Mouse (Mus musculus) layer of hippocampus, adult 18-20 months (tissue): ENCODE measurements around the gene Haus6. TPM values are rescaled to one million over a fixed set of nuclear protein-coding genes. Genes with fewer than 3 reads are reported as not detected.
A peak's percentile ranks its signal among the peaks of the same experiment; 100 is the strongest.

Source experiments
- DNase-seq, 2 experiments: peaks; one replicate each; pipeline ENCODE4 v3.0.0; 2022; ENCODE audit warnings: low spot score in 2 of 2
- total RNA-seq, 2 experiments: library from RNA; stranded (reverse); gene quantifications; 2 replicates each; pipeline ENCODE4 v1.2.3; 2021

Gene Haus6
- total RNA-seq, 2 experiments from 2014 or later: 8.3 to 10.0 TPM

DNA sequence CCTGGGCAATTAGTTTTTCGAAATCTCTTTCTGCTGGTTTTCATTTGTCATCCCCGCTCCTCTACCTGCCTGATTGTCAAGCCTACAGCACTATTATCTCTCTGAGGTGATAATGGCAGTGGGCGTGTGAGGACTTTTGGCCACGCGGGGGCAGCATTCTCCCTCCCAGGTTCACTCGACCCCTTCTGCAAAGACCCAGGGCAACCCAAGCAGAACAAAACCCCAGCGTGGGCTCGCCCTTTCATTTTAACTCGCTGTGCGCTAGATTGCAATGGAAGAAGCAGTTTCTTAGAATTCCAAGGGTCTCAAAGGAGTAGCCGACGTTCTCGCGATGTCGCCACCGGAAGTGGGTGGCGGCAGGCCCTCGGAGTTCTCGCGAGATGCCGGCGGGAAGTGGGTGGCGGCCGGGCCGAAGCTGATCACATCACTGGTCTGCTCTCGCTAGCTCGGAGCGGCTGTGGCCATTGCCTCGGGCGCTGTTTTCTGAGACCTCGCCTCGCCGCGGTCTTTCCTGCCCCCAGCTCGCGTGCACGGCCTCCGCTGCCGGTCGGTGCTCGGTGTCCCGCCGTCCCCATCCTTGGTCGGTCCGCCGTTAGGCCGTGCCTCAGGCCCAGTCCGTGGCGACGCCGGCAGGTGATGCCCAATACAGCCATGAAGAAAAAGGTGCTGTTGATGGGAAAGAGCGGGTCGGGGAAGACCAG is 36.4 kb downstream of the Haus6 start, which contains the start of gene Rraga:
Rraga (plus strand) TSS at position 386 of the 701 bp plus-strand sequence.
- DNase-seq: peak; percentile 89 to 95

DNA sequence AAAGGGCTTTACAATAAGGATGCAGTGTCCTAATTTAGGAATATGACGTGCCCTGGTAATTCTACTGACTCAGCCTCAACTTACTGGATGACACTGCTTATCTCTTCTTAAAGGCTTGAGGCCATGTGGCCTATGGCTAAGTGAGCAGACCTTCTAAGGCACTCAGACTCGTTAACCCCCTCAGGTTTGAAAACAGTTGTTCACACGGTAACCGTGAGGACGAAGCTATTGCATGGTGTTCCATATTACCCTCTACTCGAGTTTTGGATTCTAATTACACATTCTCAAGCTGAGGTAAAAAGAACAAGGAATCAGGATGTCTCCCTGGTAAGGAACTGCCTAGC is 36.9 kb downstream of the Haus6 start:
- no peak for DNase-seq

DNA sequence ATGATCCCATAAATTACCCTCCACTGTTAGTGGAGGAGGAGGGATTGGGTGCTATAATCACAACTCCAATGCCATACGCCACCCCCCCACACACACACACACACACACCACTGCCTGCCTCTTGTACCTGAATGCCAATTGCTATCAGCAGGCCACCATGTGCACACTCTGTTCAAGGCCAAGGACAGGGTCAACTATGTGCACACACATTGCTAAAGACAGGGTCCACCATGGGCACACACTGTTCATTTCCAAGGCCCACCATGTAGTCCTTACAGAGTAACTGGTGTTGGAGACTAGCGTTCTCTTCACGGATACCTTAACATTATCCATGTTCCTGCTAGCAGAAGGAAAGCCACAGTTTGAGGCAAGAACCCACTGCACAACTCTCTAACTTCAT is 50.8 kb downstream of the Haus6 start:
- DNase-seq: no peak

DNA sequence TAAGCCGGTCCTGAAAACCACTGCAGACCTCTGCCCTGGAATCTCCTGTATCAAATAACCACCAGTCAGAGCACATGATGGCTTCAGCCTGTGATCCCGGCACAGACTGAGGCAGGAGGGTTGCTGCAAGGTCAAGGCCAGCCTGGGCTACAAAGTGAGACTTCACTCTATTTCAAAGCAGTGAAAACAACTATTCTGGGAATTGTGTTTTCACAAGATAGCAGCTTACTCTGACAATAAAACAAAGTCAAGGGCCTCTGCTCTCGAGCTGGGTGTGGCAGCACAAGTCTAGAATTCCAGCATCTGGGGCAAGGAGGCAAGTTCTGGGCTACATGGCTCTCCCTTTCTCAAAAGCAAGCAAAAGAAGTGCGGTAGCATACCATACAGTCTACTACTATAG is 52.8 kb downstream of the Haus6 start:
- no peak for DNase-seq

DNA sequence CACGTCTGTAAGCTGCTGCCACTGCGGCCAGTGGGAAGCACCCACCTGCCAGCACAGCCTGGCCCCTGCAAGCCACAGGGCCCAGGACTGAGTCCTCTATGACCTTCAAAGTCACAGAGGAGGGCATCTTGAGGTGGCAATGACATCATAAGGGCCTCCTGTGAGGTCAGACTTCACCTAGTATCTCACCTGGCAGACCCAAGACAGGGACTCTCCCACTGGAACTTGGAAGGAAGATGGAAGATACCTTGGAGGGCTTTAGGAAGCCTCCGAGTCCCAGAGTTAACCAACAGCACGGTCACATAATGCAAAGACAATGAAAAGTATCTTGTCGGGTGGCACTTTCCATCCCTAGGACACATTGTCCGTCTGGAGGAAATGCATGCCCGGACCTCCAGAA is 53.6 kb downstream of the Haus6 start, which contains the start of gene Saxo1:
Saxo1 (minus strand) TSS at position 101 of the 400 bp plus-strand sequence.
- no peak for DNase-seq

DNA sequence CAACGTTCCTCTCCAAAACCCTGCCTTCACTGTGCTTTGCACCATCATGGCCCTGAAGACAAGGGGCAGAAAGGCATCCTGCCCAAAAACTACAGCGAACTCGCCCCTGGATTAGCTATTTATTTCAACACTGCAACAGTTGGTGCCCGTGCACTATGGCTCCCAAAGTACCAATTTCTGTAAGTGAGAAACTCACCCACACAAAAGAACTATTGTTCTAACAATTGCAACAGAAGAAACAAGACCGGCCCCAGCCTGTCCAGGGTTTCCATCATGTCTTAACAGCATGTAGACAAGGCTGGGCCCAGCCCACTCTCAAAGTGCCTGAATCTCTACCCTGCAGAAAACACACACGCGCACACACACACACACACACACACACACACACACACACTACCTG is 54.5 kb downstream of the Haus6 start:
- DNase-seq: no peak

DNA sequence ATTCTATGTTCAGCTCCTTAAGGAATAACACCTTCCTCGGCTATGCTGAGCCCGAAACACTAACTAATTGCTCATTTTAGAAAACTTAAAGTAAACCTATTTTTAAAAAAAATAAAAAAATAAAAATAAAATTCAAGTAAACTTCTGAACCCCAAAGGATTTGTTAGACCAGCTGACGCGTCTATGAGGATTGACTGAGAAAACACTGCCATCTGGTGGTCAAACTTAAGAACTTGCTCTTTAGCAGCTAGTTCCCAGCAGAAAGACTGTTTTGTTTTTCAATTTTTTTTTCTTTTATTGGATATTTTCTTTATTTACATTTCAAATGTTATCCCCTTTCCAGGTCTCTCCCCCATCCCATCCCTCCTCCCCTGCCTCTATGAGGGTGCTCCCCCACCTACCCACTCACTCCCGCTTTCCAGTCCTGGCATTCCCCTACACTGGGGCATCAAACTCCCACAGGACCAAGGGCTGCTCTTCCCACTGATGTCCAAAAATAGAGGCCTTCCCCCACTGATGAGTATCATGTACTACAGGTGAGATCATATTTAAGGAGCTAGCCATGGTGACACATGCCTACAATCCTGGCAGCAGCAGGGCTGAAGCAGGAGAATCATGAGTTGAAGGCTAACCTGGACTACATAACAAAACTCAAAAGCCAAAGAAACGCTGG is 56.7 kb downstream of the Haus6 start:
- DNase-seq: no peak

DNA sequence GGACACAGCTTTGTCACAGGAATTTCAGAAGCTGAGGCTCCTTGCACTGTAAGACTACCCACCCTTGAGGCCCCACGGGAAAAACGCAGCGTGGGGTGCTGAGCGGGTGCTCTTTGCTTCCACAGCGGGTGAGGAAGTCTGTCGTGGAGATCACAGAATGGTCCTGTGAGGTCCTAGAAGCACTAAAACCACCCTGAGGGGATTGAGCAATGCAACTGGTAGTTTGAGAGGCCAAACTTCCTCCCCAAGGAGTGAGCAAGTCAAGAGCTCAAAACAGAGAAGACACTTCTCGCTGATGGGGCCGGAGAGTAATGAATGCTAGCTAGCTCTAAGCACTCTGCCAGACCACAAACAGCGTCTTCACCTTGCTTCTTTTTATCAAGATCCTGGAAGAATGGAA is 63.5 kb downstream of the Haus6 start:
- no peak for DNase-seq

DNA sequence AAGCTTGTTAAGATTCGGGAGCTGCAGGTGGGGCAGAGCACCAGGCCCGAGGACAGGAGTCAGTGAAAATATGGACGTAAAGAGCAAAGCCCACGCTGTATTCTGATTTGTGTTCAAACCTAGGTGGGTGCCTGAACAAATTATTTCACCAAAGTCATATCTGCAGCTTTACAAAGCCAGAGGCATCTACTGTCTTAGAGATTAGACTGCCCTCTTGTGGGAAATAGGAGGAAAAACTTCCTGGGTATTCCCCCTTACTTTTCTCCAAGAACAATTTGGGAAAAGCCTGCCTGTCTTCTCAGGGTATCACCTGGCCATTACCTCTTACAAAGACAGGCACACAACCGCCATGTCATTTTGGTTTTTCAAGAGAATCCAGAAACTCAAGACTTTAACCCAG is 66.2 kb downstream of the Haus6 start:
- DNase-seq: peak in 1 of 2 experiments; percentile 32

DNA sequence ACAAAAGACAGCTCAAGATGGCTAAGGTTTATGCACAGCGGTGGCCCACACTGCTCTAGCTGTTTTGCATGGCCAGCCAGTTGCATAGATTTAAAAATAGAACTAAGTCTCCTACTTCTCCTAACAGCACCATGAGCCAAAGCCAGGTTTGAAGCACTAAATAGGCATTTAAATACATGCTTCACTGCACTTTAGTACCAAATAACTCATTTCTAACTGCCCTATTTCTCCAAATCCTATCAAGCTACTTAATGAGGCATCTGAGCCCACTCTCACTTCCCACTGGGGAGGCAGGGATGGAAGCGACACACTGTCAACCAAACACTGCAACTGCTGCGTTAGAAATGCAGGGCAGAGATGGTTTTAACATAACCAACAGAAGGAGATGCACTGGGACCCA is 67.9 kb downstream of the Haus6 start:
- DNase-seq: no peak

DNA sequence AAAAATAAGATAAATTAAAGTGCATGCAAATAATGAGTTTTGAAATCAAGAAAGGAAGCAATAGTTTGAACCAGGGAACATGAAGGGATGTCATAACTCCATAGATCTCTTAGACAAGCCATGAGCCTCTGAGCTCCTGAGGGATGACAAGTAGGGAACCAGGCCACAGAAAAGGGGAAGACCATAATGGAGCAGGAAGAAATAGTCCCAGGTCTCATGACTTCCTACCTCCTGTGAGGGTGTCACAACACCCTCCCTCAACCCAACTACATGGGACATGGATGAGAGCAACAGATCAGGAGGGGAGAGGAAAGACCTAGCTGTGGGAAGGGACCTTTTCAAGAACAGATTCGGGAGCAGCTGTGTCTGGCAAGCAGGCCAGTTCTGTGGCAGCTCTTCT is 70.3 kb downstream of the Haus6 start:
- no peak for DNase-seq

DNA sequence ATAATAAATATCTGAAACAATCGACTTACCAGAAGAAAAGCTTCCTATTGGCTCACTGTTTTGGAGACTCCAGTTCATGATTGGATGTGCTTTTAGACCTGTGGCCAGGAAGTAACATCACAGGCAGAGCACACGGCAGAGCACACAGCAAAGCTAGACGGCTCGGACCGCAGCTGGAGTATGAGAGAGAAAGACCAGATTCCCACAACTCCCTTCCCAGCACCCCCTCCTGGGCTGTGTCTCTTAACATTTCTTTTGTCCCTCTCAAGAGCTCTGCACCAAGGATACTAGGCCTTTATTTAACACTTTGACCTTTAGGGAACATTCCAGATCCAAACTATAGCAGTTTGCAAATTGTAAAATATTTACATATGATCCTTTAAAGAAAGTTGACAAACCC is 72.9 kb downstream of the Haus6 start:
- DNase-seq: no peak

DNA sequence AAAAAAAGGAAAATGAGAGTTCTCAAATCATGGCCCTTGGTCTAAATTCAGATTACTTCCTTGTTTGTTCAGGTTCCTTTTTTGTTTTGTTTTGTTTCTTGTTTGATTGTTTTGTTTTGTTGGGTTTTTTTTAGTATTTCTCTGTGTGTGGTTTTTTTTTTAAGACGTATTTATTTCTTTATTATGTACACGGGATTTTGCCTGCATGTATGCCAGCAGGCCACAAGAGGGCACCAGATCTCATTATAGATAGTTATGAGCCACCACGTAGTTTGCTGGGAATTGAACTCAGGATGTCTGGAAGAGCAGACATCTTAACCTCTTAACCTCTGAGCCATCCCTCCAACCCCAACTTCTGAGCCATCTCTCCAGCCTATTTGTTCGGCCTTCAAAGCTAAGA is 73.9 kb downstream of the Haus6 start:
- DNase-seq: no peak

DNA sequence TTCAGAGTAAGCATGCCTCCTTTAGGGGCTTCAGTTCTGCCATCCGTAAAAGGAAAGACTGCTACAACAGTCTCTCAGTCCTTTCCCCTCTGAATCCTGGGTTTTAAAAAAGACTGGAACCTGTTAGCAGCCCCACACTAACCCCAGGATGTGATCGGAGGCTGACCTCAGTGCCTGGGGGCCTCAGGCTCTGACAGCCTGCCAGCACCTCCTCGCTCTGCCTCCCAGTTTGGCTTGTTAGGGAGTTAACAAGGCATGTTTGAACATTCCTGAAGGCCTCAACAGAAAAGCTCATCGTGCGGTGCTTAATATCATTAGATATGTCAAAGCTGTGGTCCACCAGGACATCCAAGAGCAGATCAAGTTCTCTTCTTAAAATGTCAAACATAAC is 77.8 kb downstream of the Haus6 start:
- no peak for DNase-seq

DNA sequence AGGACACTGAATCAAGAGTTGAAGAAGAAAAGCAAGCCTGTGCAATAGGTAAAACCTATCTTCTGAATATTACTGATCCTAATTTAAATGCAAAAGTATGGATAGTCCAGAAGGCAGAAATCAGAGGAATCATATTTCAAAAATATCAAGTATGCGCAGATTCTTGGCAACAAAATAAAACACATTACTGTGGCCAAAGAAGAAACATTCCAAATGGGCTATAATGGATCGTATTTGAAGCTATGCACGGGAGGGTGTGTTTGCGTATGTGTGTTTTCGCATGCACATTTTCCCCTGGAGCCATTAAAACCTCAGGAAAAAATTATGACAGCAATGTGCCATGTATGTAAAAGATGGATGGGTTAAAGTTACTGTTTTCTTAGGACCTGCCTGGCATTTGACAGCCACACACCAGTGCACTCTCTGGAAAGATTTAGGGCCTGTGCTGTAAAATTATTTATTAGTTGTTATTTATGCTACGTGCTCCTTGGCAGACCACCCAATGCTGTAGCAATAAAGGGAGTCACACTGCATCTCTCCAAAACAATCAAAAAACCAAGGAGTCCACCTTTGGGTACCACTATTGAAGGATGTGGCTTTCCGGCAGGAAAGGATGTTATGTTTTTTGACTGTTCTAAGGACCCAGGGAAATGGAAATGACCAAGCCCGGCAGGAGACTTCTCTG is 78.3 kb downstream of the Haus6 start:
- DNase-seq: no peak

DNA sequence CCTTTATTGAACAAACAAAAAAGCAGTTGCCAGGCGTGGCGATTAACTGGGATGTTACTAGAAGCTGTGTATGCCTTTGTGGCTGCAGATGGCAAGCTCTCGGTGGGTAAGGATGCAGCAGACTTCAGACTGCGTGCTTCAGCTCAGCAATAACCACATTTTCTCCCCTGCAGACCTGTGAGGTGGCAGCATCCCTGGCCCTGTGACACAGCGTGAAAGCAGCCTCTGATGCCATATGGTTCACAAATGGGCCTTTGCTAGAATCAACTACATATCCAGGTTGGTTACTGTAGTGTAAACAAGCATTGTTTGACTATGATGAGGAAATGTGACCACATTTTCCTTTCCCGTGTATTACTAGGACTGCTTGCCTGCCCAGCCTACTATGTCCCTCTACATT is 82.7 kb downstream of the Haus6 start:
- no peak for DNase-seq

Other genes starting within 250 kb of the Haus6 start
- not detected for gene Saxo1, start 53.7 kb downstream of the Haus6 start, total RNA-seq
- gene Rraga, start 36.4 kb downstream of the Haus6 start, total RNA-seq: 100 to 1,000 TPM; 138 to 139 TPM
- gene Plin2, start 58.0 kb upstream of the Haus6 start, total RNA-seq: 10 to 100 TPM; 16.3 to 16.4 TPM
- 10 to 100 TPM in 1 of 2 experiments, 1 to 10 TPM in 1; 10.0 to 10.5 TPM for gene Dennd4c, start 136.5 kb upstream of the Haus6 start, total RNA-seq
- 100 to 1,000 TPM; 499 to 504 TPM for gene Rps6, start 245.4 kb upstream of the Haus6 start, total RNA-seq